Mouse (Mus musculus): ENCODE results near the gene Cabp7.

Cabp7 gene

GRCm38 (mm10) chr11:4746733-4747132, at the start of gene Cabp7:
TSS of gene Cabp7 (minus strand) at chr11:4746778.
- DNase-seq (ENCODE audit: low spot score in 2 of 2): no peak

- DNase-seq (ENCODE audit: low spot score in 2 of 2): no peak
Observed at GRCm38 (mm10) chr11:4793006-4793405, 46.4 kb upstream of the Cabp7 start.

DNA sequence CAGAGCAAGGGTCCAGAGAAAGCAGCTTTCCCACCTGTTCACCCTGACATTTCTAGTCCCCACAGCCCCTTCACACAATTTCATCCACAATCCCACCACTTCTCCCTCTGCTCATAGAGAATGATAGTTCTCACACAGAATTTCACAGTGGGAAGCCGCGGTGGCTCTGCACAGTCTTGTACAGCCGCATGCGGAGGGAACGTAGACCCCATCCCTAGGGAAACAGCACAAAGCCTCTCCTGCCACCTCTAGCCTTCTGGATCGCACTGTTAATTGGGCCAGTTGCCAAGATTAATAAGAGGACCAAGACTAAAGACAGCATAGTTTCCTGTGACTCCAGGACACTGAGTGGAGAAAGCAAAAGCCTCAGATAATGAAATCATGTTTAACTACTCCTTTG, 45.0 kb upstream of the Cabp7 start:
- no peak for DNase-seq (ENCODE audit: low spot score in 2 of 2)

DNA sequence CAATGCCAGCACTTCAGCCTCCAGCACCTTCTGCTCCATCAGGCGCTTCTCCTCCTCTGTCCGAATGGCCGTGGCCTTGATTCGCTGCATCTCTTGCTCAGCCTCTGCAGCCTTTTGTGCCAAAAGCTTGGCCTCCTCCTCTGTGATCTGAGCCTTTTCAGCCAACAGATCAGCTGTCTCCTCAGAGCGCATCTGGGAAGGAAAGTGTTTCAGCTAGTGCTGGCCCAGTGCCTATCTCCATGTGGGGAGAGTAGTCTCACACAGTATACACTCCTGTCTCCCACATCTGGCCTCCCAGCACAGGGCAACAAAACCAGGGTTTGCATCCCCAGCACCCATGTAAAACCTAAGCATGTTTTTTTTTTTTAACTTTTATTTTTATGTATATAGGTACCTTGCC, 43.1 kb upstream of the Cabp7 start:
- DNase-seq (ENCODE audit: low spot score in 2 of 2): no peak

DNA sequence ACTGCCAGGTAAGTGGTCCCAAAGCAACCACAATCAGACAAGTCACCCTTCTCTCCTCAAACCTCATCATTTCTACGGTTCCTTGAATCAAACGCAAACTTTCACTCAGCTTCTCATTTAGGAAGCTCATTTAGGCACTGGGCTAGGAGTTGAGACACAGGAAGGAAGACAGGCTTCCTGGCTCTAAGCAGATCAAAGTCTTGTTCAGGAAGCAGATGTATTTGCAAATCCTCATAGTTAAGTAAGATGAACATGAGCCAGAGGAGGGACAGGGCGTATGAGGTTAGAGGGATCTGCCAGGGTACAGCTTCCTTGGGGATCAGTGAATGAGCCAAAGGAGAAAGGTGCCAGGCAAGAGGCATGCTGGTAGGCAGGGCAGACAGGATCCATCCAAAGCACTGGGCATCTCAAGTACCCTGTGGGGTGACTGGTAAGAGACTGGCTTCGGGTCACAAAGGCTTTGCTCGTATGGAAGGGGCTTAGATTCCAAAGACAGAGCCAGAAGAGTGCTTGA, 38.1 kb upstream of the Cabp7 start:
- DNase-seq (ENCODE audit: low spot score in 2 of 2): no peak

DNA sequence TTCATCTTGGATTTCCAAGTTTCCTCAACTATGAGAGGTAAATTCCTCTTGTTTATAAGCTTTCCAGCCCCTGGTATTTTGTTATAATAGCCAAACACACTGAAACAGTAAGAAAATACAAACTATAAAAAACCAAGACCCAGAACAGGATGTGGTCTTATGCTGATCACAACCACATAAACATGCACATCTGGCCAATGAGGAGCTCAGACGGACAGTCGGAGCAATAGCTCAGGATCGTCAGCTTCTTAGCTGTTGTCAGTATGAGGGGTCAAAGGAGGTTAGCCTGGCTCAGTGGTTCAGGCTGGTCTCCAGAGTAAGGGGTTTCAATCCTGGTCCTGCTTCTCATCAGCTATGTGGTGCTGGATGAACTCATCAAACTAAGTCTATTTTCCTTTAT, 36.5 kb upstream of the Cabp7 start:
- no peak for DNase-seq (ENCODE audit: low spot score in 2 of 2)

- DNase-seq (ENCODE audit: low spot score in 2 of 2): no peak
Observed at GRCm38 (mm10) chr11:4780927-4781326, 34.3 kb upstream of the Cabp7 start.

- DNase-seq (ENCODE audit: low spot score in 2 of 2): peak; percentile 15 to 47
Observed at GRCm38 (mm10) chr11:4772925-4773324, 26.3 kb upstream of the Cabp7 start.

GRCm38 (mm10) chr11:4771756-4772155, 25.2 kb upstream of the Cabp7 start:
- DNase-seq (ENCODE audit: low spot score in 2 of 2): no peak

DNA sequence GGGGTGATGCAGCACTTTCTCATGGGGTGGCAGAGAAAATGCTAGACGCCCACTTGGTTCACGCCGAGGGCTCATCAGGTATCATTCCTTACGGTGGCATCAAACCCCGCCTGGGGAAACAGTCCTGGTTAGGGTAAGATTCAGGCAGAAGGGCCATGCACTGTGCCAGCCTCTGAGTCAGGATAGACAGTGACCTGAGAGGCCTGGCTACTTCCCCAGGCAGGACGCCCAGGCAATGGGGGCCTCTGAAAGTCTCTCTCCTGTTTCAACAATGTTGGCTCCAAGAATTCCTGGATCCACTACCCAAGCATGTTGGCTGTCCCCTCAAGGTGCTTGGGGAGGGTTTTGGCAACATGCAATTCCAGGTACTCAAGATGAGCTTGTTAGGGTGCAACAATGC, 23.3 kb upstream of the Cabp7 start:
- DNase-seq (ENCODE audit: low spot score in 2 of 2): no peak

DNA sequence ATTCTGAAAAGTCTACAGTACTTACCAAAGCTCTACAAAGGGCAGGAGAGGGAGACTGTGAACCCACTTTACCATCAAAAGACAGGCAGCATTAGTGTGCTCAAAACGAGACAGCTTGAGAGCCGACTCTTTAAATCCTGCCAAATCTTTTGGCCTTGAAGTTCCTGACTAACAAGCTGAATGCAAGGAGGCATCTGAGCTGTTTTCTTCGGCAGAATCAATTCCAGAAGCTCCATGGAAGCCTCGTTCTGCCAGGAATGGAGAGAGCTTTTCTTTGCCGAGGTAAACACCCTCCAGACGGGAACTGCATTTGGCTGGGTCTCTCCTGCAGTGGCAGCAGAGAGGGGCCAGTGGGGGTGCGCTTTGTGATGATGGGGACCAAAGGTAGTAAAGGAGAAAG, 22.7 kb upstream of the Cabp7 start:
- no peak for DNase-seq (ENCODE audit: low spot score in 2 of 2)

DNA sequence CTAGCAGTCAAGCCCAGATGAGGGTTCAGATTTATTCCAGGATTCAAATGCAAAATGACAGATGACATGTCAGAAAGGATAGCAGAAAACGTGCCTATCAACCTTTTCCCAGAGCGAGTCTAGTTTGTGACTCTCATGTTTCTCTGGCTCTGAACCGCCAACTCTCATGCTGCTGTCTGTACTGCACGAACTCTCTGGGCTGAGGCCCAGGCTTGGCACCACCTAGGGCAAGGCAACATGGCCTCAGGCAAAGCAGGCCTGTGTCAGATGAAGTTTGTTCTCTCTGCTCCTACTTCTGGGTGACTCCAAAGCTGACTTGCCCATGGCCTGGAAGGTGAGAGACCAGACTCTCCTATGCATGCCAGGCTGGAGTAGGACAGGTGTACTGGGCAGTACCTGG, 21.8 kb upstream of the Cabp7 start:
- DNase-seq (ENCODE audit: low spot score in 2 of 2): no peak

DNA sequence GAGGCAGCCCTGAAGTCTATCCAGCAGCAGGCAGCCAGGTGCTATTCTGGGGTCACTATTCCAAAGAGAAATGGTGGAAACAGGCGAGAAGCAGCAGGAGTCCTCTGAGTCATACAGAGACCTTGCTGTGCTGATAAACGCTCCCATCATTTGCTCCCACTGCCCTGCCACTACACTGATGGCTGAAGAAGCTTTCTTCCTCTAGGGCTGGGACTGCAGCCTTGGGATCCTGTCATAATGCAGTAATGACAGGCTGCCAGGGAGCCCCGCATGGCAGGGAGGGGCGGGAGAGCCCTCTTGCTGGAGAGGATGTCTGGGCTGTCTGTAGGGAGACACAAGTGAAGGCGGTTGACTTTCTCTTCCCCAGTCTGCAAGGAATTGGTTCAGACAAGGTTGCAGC, 17.9 kb upstream of the Cabp7 start:
- DNase-seq (ENCODE audit: low spot score in 2 of 2): no peak

DNA sequence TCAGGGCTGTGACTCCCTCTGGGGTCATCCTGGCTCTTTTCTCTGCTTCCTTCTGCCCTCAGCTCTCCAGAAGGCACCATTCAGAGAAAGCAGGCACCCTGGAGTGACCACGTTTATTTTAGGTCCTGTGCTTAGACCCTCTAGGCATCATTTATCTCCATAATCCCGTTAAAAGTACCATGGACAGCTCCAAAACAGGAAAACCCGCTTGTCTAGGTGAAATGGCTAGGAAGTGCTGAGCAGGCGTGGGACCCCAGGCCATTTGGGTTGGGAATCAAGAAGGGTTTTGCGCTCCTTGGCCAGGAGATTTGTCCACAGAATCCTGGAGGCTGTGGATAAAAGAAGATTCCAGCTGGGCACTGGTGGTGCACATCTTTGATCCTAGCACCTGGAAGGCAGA, 17.1 kb upstream of the Cabp7 start:
- DNase-seq (ENCODE audit: low spot score in 2 of 2): no peak

GRCm38 (mm10) chr11:4762511-4762910, 15.9 kb upstream of the Cabp7 start:
- no peak for DNase-seq (ENCODE audit: low spot score in 2 of 2)

GRCm38 (mm10) chr11:4761991-4762390, 15.4 kb upstream of the Cabp7 start:
- DNase-seq (ENCODE audit: low spot score in 2 of 2): no peak

DNA sequence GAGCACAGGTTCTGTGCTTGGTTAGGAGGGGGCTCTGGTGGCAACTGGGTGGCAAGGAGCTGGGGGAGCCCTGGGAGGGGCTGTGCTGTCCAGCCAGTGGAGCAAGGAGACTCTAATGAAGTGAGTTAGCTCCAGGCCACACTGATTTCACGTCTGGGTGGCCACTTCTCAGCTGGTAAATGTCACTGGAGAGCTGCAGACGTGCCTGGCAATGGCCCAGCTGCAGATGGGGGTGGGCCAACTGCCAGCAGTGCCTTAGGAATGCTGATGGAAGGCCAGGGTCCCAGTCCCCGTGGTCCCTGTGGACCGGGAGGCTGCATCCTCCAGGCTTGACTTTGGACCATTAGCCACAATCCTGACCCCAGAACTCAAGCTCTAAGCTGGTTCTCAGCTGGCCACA, 13.9 kb upstream of the Cabp7 start:
- no peak for DNase-seq (ENCODE audit: low spot score in 2 of 2)

DNA sequence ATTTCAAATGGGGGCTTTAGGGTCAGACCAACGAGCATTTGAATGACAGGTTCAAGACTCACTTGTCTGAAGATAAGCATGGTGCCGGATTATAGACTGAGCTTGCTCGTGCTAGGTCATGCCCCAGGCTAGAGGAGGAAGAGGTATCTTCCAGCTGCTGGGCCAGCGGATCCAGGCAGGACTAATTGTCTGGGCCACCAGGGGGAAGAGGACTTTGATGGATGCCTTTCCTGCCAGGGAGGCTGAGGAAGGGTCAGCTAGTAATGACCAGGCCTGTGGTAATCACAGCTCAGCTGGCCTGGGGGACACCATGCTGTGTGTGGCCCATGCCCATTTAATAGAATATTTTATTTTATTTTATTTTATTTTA, 11.2 kb upstream of the Cabp7 start:
- no peak for DNase-seq (ENCODE audit: low spot score in 2 of 2)

GRCm38 (mm10) chr11:4756984-4757788, 10.6 kb upstream of the Cabp7 start:
- no peak for DNase-seq (ENCODE audit: low spot score in 2 of 2)

- DNase-seq (ENCODE audit: low spot score in 2 of 2): no peak
Observed at GRCm38 (mm10) chr11:4756460-4756859, 9.9 kb upstream of the Cabp7 start.

DNA sequence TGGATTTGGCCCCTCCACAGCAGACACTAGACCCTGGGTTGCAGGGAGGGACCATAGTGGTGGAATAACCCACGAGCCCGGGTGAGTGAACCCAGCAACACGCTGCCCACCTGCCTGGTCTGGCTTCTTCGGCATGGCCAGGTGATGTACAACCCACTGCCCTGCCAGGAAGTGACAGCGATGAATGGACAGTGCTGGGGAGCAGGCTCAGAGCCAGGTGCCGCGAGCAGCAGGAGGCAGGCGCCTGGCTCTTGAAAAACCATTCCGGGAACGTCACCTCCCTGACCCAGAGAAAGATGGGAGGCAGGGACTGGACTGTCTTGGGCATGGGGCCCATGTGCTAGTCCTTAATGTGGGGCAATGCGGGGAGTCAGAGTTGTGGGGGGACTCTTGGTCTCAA, 8.3 kb upstream of the Cabp7 start:
- DNase-seq (ENCODE audit: low spot score in 2 of 2): no peak

DNA sequence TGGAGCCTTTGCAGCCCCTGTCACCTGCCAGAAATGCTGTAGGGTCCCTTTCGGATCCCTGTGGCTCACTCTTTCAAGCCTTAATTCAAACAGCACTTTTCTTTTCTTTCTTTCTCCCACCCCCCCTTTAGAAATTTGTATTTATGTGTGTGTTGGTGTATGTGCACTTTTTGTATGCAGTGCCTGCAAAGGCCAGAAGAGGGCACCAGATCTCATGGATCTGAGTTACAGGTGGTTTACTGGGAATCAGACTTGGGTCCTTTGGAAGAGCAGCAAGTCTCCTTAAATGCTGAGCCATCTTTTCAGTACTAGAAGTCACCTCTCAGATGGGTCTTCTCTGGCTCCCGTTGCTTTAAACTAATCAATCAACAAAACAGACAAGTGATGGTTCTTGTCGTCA, 7.5 kb upstream of the Cabp7 start:
- DNase-seq (ENCODE audit: low spot score in 2 of 2): no peak

DNA sequence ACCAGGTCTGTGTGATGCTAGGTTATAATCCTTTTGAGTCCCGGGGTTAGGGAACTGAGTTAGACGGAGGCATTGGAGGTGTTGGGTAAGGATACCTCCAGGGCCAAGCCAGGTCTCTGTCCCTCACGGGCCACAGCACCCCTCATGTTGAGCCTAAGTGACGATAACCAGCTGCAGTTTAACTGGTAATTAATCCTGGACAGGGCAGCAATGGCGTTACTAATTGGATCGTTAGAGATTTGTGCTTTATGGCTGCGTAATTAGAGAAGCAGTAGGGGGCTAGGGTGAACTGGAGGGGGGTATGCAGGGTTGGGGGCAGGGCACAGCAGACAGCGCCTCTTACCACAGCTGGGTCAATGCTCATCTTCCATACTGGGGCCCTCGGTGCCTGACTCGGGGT, 6.3 kb upstream of the Cabp7 start:
- DNase-seq (ENCODE audit: low spot score in 2 of 2): no peak

- DNase-seq (ENCODE audit: low spot score in 2 of 2): no peak
Observed at GRCm38 (mm10) chr11:4750263-4750662, 3.7 kb upstream of the Cabp7 start.
